Mouse (Mus musculus) heart, postnatal 0 days (tissue): Measurements from ENCODE around the gene Ikzf3.

Experiments
- CTCF ChIP-seq: IDR thresholded peaks from 2 replicates; pipeline ENCODE4 v1.5.1; 2016; ENCODE audit warnings: antibody characterized with exemption, control low read depth, low read depth
- EP300 ChIP-seq: IDR thresholded peaks from 2 replicates; pipeline ENCODE4 v1.6.1; 2016; ENCODE audit warnings: antibody characterized with exemption, low read depth

DNA sequence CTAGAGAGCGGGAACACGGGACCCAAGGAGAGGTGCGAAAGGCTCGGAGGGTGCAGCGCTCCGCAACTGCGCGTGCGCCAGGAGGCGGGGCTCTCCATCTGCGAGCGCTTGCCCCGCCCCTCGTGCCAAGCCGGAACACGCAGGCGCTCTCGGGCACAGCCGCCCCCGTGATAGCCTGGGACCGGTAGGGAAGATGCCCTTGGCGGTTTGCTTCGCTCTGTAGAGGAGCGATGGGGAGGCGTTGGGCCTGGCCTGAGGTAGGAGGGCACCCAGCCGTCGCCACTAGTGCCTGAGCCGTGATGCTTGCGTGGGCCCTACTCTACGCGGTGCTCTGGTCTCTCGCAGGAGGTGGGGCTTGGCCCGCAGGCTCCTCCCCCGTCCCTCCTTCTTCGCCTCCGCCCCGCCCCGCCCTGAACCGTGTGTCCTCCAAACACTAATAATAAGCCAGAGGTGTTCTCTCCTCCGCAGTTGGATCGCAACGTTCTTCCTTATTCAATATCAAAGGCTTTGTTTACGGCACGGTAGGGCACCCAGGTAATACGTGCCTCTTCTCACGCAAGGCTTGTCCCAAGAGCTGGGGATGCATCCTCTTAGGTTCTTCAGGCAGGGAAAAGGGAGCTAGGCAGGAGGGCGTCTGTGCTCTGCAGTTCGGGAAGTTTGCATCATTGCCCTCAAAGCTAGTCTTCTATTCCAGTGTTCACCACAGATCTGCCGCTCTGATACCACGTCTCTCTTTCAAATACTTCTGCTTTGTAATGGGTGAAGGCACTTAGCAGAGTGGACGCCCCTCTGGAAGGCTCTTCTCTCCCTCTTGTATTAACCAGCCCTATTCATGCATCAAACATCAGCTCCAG is 5.4 kb upstream of the Ikzf3 start, which contains the start of gene Zpbp2:
- no peak for TF ChIP-seq CTCF
- no peak for TF ChIP-seq EP300
